Mouse (Mus musculus): Measurements from ENCODE around the gene Wfdc6a.
A peak's percentile ranks its signal among the peaks of the same experiment; 100 is the strongest.
"Not testable (repeated sequence)": the region's sequence is repeated elsewhere in the genome, so short reads cannot be mapped to it uniquely, and the experiment has no call there.

The Wfdc6a gene

DNA sequence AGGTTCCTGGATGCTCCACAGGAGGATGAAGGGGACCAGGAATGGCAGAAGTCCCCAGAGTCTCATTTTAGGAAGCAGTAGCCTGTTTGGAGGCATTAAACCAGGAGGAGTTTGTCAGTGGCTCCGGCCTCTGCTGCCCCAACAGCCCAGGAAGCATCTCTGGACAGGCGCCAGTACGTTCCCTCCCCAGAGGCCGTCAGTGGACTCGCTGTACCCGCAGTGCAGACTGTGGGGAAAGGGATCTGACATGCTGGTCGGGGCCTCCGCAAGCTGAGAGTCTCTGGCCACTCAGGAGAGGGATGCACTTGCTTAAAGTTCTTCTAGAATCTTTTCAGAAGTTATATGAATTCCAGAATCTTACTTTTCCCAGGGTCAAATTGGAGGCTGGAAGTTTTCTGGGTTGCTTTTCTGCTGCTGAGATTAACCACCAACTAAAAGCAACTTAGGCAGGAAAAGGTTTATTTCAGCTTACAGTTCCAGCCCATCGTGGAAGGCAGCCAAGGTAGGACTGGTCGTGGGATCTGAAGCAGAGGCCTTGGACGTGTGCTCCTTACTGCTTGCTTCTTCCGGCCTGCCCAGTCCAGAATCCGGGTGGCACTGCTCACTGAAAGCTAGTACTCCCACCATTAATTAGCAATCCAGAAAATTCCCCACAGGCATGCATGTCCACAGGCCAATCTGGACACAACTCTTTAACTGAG is at the start of gene Wfdc6a:
Gene Wfdc6a, minus strand, starts transcription at position 423 of the 701 bp plus-strand sequence.
- DNase-seq (ENCODE audit: low read depth, low spot score), result not testable (repeated sequence)

DNA sequence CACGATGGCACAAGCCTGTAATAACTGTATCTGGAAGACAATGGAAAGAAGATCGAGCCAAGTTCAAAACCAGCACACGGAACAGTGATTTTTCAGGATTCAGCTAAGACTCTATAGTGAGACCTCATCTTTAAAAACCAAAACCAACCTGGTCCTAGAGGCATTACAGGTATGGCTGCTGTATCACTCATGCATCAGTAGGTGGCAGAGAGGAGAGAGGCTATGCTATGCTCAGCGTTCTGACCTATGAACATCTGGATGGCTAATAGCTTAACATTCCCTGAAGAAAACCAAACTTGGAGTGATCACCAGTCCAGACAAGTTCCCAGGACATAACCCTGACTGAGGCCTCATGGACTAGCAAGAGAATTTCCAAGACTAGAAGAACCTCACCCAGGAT is 36.5 kb upstream of the Wfdc6a start:
- DNase-seq (ENCODE audit: low read depth, low spot score), result no peak

DNA sequence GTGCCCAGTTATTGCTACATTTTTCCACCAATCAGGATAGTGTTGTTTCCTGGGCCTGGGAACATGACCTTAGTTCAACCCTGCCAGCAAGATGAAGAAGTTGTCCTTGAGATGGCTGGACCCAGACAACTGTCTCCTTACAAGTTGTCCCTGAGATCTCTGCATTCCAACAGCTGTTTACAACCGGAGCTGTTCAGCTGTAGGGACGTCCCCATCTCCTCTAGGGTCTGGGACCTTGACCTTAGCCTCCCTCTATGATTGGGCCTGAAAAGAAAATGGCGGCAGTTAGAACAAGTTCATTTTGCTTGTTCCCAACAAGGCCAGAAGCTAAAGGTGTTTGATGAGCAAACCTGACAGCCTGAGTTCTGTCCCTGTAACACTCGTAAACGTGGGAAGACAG is 33.8 kb upstream of the Wfdc6a start:
- DNase-seq (ENCODE audit: low read depth, low spot score), result no peak

DNA sequence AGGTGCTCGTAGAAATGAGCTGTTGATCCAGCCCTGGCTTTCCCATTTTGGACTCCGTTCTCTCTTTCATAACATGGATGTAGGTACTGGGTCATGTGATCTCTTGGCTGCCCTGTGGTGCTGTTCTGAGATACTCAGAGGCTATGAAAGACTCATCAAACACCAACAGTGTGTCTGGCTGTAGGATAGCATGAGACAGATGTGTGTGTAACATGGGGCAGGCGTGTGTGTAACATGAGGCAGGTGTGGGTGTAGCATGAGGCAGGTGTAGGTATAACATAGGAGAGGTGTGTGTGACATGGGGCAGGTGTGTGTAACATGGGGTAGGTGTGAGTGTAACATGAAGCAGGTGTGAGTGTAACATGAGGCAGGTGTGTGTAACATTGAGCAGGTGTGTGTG is 30.1 kb upstream of the Wfdc6a start:
- no peak for DNase-seq (ENCODE audit: low read depth, low spot score)

DNA sequence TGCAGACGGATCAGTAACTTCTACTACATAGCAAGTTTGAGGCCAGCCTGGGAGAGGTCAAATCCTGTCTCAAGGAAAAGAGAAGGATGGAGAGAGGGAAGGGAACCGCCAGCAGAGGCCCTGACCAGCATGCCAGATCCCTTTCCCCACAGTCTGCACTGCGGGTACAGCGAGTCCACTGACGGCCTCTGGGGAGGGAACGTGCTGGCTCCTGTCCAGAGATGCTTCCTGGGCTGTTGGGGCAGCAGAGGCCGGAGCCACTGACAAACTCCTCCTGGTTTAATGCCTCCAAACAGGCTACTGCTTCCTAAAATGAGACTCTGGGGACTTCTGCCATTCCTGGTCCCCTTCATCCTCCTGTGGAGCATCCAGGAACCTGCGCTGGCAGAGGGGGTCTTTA is 28.2 kb upstream of the Wfdc6a start, which contains the start of the genes Wfdc6b and Wfdc8:
Gene Wfdc6b, plus strand, starts transcription at position 52 of the 400 bp plus-strand sequence.
Gene Wfdc8, minus strand, starts transcription at position 156 of the 400 bp plus-strand sequence.
- DNase-seq (ENCODE audit: low read depth, low spot score), result not testable (repeated sequence)

DNA sequence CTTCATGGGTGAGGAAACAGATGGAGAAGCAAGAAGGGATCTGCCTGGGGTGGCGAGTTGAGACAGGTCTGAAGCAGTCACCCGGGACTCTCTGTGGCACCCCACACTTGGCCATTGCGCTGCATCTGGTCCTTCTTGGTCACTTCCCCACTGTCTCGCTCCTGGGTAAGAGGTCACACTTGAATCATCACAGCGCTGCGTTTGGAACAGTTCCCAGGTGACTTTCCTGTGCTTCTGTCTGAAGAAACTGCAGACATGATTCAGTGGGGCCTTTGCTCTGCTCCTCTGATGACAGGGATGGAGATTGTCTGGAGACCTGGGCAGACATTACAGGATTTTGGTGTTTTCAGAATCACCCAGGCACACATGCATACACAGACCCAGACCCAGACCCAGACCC is 23.5 kb upstream of the Wfdc6a start:
- no peak for DNase-seq (ENCODE audit: low read depth, low spot score)

DNA sequence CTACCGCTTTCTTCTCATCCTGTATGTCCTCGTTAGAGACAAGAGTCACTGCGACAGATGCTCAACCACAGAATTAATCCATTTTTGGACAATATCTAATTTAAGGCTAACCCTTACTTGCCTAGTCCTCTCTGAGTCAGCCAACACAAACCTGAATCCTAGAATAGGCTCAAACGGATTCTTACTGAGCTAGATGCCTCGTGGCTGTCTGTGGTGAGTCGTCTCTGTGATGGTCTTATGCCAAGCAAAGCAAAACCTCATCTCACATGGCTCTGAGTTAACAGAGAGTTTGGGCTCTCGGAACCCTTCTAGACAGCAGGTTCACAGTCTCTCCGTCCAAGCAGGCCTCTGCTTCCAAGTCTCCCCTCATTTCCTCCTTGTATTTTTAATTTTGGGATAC is 19.2 kb upstream of the Wfdc6a start:
- no peak for DNase-seq (ENCODE audit: low read depth, low spot score)

DNA sequence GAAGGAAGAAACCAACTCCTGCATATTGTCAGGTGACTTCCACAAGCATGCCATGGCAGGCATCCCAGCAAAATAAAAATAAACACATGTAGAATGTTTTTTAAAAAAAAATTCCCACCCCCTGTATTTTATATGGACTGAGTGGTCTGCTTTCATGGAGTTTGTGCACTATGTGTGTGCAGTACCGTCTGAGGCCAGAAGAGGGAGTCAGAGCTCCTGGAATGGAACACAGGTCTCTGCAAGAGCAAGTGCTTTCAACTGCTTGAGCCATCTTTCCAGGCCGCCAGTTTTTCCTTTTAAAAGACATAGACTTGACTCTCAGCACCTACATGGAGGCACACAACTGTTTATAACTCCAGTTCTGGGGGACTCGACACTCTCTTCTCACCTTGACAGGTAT is 18.2 kb upstream of the Wfdc6a start:
- peak; percentile 75 for DNase-seq (ENCODE audit: low read depth, low spot score)

DNA sequence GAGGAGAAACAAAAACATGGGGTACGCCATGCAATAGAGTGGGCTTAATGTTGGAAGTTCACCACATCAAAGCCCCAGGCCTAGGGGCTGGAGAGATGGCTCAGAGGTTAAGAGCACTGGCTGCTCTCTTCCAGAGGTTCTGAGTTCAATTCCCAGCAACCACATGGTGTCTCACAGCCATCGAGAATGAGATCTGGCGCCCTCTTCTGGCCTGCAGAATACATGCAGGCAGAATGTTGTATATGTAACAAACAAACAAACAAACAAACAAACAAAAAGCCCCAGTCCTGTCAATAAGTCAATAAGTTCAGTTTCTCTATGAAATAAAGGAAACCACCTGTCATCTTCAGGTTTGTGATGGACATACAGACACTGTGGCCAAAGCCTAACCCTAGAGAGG is 14.9 kb upstream of the Wfdc6a start:
- DNase-seq (ENCODE audit: low read depth, low spot score), result no peak

DNA sequence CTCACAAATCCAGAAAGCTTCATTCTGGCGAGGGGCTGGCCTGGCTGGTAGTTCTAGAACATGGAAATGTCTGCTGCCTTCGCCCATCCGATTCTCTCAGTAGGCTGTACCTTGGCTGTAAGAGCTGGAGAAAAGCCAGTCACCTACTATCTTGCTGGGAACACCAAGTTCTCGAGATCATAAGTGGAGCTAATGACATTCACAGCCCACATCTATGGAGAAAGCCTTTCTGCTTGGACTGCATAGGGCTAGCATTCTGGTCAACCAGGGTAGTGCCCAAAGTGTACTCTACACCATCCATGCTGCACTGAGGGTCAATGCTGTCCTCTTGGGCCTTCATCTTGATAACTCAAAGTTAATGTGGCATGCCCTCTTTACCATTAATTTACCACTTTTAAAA is 8.2 kb upstream of the Wfdc6a start, which contains the start of gene Eppin:
Gene Eppin, minus strand, starts transcription at position 101 of the 400 bp plus-strand sequence.
- DNase-seq (ENCODE audit: low read depth, low spot score), result no peak

DNA sequence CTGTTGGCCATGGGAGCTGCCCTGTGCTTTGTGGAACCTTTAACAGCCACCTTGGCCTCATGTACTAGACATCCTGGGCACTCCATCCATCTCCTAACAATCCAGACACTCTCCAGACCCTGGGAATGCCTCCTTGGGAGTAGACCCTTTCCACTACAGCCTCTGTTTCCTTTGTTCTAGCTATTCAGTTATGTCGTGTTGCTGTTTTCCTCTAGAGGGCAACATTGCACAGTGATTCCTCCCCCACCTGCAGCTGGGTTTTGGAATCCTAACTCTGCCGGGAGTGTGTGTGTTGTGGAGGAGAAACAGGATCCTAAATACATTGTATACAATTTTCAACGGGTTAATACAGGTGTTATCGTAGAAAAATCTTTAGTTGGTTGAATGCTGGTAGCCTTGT is 6.8 kb upstream of the Wfdc6a start:
- peak; percentile 71 for DNase-seq (ENCODE audit: low read depth, low spot score)

DNA sequence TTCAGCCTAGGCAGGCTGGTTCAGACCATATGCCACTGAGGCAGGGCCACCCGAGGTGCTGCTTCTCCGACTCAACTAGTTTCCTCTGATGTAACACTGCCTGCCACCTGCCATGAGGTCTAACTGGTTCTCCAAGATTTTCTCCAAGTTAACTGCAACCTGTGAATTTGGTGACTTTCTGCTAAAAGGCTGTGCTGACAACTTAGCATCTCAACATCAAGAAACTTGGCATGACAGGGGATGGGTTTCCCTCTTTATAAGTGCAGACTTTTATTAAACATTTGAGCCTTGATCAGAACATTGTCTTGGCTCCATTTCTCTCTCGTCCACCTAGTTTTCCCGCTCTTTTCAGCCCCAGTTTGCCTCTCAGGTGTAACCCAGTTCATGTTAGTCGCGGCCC is 11.9 kb downstream of the Wfdc6a start, which contains the start of gene Spint3:
Gene Spint3, minus strand, starts transcription at position 101 of the 400 bp plus-strand sequence.
- not testable (repeated sequence) for DNase-seq (ENCODE audit: low read depth, low spot score)

DNA sequence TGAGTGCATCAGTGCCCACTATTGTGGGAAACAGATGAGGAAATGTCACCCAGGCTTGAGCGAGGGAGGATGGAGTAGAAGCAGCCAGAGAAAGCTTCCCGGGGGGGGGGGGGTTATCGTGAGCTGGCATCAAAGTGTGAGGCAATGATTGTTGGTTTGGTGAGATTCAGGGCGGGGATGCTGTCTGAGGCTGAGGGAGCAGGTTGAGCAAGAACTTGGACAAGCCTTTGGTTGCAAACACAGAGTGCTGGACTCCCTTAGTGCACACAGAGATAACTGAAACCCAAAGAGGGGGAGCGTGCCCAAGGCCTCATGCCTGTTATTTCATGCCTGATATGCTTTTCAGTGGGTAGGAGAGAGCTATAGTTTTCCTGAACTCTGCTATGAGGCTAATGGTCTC is 17.8 kb downstream of the Wfdc6a start:
- DNase-seq (ENCODE audit: low read depth, low spot score), result no peak

DNA sequence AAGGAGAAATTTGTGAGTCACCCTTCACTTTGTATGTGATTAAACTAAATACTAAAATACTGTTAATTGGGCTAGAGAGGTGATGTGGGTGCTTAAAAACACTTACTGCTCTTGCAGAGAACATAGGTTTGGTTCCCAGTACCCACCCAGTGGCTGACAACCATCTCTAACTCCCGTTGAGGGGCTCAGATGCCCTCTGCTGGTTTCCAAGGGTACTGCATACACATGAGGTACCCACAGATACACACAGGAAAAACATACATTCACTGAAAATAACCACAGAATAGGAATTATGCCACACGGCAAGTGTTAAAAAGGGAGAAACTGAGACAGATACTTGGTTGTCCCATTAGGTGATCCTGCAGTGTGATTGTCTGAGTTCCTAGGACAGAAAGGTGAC is 18.2 kb downstream of the Wfdc6a start:
- DNase-seq (ENCODE audit: low read depth, low spot score), result peak; percentile 37

DNA sequence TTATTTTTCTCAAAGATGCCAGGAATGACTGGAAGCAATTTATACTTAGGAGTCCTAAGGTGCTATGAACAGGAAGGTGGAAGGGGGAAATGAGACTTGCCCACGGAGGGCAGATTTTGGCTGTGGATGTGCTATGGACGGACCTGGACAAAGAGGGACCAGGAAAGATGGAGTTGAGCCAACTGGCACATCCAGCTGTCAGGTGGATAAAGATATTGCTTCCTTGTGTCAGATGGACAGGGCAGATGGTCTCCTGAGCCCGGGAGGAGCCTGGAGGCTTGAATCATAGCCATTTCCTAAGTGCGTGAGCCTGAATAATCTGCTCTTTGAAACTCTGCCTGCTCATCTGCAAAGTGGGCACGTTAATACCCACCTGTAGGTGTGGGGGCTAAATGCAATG is 20.9 kb downstream of the Wfdc6a start:
- DNase-seq (ENCODE audit: low read depth, low spot score), result no peak

DNA sequence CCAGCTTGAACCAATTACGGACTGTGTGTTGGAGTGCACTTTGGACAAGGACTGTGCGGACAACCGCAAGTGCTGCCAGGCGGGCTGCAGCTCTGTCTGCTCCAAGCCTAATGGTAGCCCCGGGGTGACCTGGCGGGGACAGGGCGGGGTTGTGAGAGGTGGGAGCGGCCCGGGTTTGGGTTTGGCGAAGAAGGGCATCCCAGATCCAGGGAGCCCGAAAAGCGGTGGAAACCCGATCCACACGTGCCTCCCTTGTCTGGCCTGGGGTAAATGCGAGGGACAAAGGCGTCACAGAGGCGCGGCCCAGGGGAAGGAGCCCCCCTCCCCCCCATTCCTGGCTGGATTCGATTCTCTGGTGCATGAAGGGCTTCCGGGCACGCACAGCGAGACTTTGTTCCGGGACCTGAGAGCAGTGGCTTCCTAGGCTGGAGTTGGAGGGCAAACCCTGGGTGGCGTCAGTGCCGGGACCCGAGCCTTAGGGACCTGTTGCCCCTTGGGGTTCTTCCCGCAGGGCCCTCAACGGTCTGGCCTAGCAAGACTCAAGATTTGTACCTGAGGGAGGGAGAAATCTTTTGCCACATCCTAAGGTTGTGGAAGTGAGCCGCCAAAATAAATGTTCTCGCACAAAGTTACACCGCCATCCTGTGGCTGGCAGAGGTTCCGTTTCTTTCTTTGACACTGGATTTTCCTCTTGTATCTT is 21.8 kb downstream of the Wfdc6a start:
- DNase-seq (ENCODE audit: low read depth, low spot score), result peak; percentile 72

DNA sequence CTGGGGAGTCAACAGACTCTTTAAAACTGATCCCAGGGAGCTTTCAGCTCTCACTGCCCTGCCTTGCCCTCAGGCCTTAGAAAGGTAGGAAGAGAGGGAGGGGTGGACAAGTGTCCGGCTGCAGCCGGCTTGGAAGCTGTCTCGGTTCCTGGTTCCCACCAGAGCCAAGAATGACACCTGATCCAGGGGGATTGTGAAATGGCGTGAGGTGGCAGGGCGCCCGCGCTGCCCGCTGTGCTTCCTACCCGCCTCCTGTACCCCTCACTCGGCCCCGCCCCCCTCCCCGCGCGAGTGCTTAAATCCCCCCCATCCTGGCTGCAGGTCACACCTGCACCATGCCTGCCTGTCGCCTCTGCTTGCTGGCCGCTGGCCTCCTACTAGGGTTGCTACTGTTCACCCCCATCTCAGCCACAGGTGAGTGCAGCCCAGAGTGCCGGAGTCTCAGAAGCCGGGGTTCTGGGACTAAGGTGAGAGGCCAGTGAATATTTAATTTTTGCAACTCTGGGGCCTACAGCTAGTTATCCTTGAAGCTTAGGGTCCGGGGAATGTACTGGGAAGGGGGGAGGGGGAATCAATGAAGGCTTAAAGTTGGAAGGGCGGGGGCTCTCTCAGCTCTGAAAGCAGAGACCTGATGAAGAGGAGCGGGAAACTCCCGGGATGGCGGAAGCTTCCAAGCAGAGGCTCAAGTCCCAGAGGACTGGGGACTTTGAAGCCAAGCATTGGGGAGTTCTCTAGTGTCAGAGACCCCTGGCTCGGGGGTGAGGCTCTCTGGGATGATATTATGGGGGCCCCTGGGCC is 22.7 kb downstream of the Wfdc6a start, which contains the start of gene Wfdc2:
Gene Wfdc2, plus strand, starts transcription at position 23 of the 798 bp plus-strand sequence.
- DNase-seq (ENCODE audit: low read depth, low spot score), result peak; percentile 91

DNA sequence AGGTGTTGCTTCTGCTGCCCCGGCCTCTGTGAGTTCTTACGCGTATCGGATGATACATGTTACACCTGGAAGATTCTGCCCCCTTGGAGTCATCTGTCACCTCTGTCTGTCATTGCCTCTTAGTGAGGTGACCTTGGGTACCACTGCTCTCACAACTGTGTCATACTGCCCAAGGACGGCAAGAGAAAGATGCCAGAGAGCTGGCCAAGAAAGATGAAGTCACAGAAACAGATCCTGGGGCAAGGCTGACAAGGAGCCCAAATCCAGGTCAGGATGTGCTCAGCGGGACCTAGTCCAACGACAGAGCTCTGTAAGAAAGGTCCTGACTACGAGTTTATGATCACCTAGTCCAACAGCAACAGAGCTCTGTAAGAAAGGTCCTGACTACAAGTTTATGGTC is 25.1 kb downstream of the Wfdc6a start:
- DNase-seq (ENCODE audit: low read depth, low spot score), result no peak

DNA sequence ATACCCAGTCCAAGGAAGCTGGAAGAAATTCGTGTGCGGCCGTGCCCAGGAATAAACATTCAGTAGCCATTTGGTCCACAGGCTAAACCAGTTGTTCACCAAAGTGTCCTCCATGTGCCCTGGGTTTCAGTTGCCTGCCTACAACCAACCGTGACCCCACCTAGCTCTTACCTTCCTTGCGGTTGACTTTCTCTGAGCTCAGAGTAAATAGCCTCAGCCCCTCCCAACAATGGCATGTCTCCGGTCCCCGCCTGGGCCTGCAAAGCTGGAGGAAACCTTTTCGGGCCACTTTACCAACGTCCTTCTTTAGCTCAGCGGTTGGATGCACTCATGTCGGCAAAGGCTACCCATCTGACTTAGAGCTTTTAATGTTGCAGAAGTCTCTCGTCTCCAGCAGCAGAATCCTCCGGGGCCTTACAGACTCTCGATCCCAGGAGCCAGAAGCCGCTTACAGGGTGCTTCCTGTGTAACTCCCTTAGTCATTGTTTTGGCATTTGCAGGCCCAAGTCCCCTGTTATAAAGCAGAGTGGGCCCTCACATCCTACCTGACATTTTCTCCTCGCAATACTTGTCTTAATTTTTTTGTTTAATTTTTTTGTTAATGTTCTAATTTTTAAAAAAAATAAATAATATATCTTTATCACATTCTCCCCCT is 26.1 kb downstream of the Wfdc6a start:
- peak; percentile 69 for DNase-seq (ENCODE audit: low read depth, low spot score)

DNA sequence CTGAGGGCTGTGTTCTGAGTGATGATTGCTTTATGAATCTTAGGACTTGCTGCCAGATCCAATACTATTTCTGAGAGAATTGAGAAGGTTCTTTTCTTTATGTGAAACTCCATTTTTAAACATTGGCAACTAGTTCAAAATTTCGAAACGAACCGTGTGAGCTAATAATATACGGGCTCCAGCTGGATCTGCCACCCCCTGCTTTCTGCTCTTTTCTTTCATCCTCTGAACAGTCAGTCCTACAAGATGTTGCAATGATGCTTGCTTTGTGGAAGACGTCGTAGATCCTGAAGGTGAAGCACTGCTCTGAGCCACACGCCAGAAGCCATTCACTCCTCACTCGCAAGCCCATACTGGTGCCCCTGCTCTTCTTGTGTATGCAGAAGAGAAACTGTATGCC is 26.8 kb downstream of the Wfdc6a start:
- no peak for DNase-seq (ENCODE audit: low read depth, low spot score)

DNA sequence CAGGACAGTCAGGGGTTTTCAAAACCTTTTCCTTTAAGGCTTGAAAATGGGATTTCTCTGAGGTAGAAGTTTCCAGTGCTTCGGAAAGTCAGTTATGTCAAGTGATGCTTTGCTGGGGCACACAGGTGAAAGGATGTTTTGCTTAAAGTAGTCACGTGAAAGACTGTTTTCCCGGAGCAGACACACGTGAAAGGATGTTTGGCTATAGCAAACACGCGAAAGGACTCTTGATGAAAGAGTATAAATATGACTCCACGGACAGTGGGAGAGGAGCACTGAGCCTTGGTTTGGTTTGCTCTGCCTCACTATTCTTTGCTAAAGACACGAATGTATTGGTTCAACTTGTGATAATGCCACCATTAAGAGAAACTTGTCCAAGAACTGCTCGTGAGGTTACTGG is 33.7 kb downstream of the Wfdc6a start:
- no peak for DNase-seq (ENCODE audit: low read depth, low spot score)

DNA sequence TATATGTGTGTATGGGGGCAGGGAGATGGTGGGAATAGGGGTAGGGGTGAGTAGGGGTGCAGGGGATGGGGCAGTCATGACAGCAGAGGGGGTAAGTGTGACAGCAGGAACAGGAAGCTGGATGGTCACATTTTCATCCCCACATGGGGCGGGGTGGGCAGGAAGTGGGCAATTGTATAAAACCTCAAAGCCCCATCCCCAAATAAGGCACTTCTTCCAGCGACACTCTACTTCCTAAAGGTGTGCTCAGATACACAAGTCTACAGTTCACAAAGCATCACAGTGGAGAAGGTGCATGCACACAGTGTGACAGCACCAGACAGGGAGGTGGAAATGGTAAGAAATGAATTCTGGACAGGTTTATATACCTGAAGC is 34.4 kb downstream of the Wfdc6a start:
- DNase-seq (ENCODE audit: low read depth, low spot score), result no peak
